Mouse (Mus musculus): ENCODE results near the gene Pnpla1. TPM values are rescaled to one million over a fixed set of nuclear protein-coding genes. Genes with fewer than 3 reads are reported as not detected.

Pnpla1 gene
- polyA plus RNA-seq, 1 experiment from 2014 or later, result not detected

GRCm38 (mm10) chr17:28932274-28932673 is 74.1 kb downstream of the Pnpla1 start:
- Histone ChIP-seq H3K36me3 (no peaks in the 10 kb centered on the region), H3K4me3 (no peak overlapping the region), H3K27me3 (no peaks in the 10 kb centered on the region), H3K4me2 (replicated peaks) (no peak overlapping the region), H3K9me3 (replicated peaks) (0 out of 2 replicates have a peak, but pooled peaks cover 2% of the 10 kb centered on the region), H3K4me1 (peaks cover 10% of the 10 kb centered on the region), H3K27ac (no peak overlapping the region), H3K9ac (no peak overlapping the region)
- ATAC-seq (ENCODE audit: low FRiP score), result no peak
- WGBS, result 88% methylated on average over 4 of the region's 4 CpGs

GRCm38 (mm10) chr17:28934120-28934916 is 76.1 kb downstream of the Pnpla1 start:
- Histone ChIP-seq H3K4me1 (peaks cover 10% of the 10 kb centered on the region), H3K9me3 (replicated peaks) (no peaks in the 10 kb centered on the region), H3K36me3 (no peaks in the 10 kb centered on the region), H3K4me2 (replicated peaks) (no peak overlapping the region), H3K27me3 (no peaks in the 10 kb centered on the region), H3K9ac (no peak overlapping the region), H3K27ac (no peak overlapping the region), H3K4me3 (no peak overlapping the region)
- ATAC-seq (ENCODE audit: low FRiP score), result no peak
- WGBS, result 77% methylated on average over 19 of the region's 19 CpGs

- H3K9ac ChIP-seq, result no peak overlapping the region
- no peak for ATAC-seq (ENCODE audit: low FRiP score)
- H3K4me3 ChIP-seq, result no peak overlapping the region
- no peak overlapping the region for H3K4me2 ChIP-seq (replicated peaks)
- H3K27me3 ChIP-seq, result no peaks in the 10 kb centered on the region
- H3K9me3 ChIP-seq (replicated peaks), result no peaks in the 10 kb centered on the region
- H3K36me3 ChIP-seq, result no peaks in the 10 kb centered on the region
- 95% methylated on average over 7 of the region's 7 CpGs for WGBS
- H3K27ac ChIP-seq, result no peak overlapping the region
- no peaks in the 10 kb centered on the region for H3K4me1 ChIP-seq
Observed at GRCm38 (mm10) chr17:28936133-28936532, 77.9 kb downstream of the Pnpla1 start.

- no peak overlapping the region for H3K27ac ChIP-seq
- H3K4me2 ChIP-seq (replicated peaks), result no peak overlapping the region
- H3K4me1 ChIP-seq, result no peaks in the 10 kb centered on the region
- H3K9ac ChIP-seq, result no peak overlapping the region
- ATAC-seq (ENCODE audit: low FRiP score), result no peak
- H3K4me3 ChIP-seq, result no peak overlapping the region
- no peaks in the 10 kb centered on the region for H3K9me3 ChIP-seq (replicated peaks)
- H3K27me3 ChIP-seq, result no peaks in the 10 kb centered on the region
- no peaks in the 10 kb centered on the region for H3K36me3 ChIP-seq
- WGBS, result 77% methylated on average over 10 of the region's 10 CpGs
Observed at GRCm38 (mm10) chr17:28936622-28937345, 78.6 kb downstream of the Pnpla1 start.

Other genes starting within 250 kb of the Pnpla1 start
- 100 and 105 TPM in 2 replicates for gene Srpk1, start 235.7 kb upstream of the Pnpla1 start, polyA plus RNA-seq (2016; fragmentation: Nextera tagmentation; extraction: Ambion mirVana)
- 0.44 and 0.63 TPM in 2 replicates for gene Slc26a8, start 168.2 kb upstream of the Pnpla1 start, polyA plus RNA-seq (2016; fragmentation: Nextera tagmentation; extraction: Ambion mirVana)
- gene Mapk14, start 167.1 kb upstream of the Pnpla1 start, polyA plus RNA-seq (2016; fragmentation: Nextera tagmentation; extraction: Ambion mirVana), result 40.1 and 45.9 TPM in 2 replicates
- gene AC170998.1, start 132.3 kb upstream of the Pnpla1 start, polyA plus RNA-seq (2016; fragmentation: Nextera tagmentation; extraction: Ambion mirVana), result 3.2 and 3.5 TPM in 2 replicates
- gene Mapk13, start 89.1 kb upstream of the Pnpla1 start, polyA plus RNA-seq (2016; fragmentation: Nextera tagmentation; extraction: Ambion mirVana), result 4.2 and 6.5 TPM in 2 replicates
- gene Brpf3, start 57.3 kb upstream of the Pnpla1 start, polyA plus RNA-seq (2016; fragmentation: Nextera tagmentation; extraction: Ambion mirVana), result 13.0 and 13.8 TPM in 2 replicates
- 0.10 and 0.13 TPM in 2 replicates for gene 4930539E08Rik, start 56.9 kb downstream of the Pnpla1 start, polyA plus RNA-seq (2016; fragmentation: Nextera tagmentation; extraction: Ambion mirVana)
- gene Pxt1, start 85.4 kb downstream of the Pnpla1 start, polyA plus RNA-seq (2016; fragmentation: Nextera tagmentation; extraction: Ambion mirVana), result not detected in 2 replicates
- 120 and 122 TPM in 2 replicates for gene Kctd20, start 93.5 kb downstream of the Pnpla1 start, polyA plus RNA-seq (2016; fragmentation: Nextera tagmentation; extraction: Ambion mirVana)
- gene Stk38, start 149.6 kb downstream of the Pnpla1 start, polyA plus RNA-seq (2016; fragmentation: Nextera tagmentation; extraction: Ambion mirVana), result 150 and 152 TPM in 2 replicates
- 662 and 667 TPM in 2 replicates for gene Srsf3, start 174.2 kb downstream of the Pnpla1 start, polyA plus RNA-seq (2016; fragmentation: Nextera tagmentation; extraction: Ambion mirVana)
- 39.0 and 43.6 TPM in 2 replicates for gene Cdkn1a, start 232.6 kb downstream of the Pnpla1 start, polyA plus RNA-seq (2016; fragmentation: Nextera tagmentation; extraction: Ambion mirVana)

Data from hindbrain, embryonic 12.5 days (tissue).